8 mouse cellular contexts compared by ENCODE assay signal in genomic region chr1:166047505-166048170, GRCm38 (mm10). TPM values are rescaled to one million over a fixed set of nuclear protein-coding genes. Genes with fewer than 3 reads are reported as not detected.
DNase-seq lines count a peak whose midpoint lies in the region; ATAC-seq and TF ChIP-seq lines count a peak whose summit lies in the region.

No protein-coding gene starts in this region.

- H3K4me1 ChIP-seq in bone marrow, adult 2 months (ENCODE audit: control insufficient read depth, insufficient read depth, low read length): no peaks in the 10 kb centered on the region; the same call in 1 of the 2 replicates
- peaks cover 50% of the 10 kb centered on the region for H3K4me1 ChIP-seq in heart, embryonic 13.5 days
- H3K4me1 ChIP-seq in liver, embryonic 13.5 days (replicated peaks): peaks cover 13% of the 10 kb centered on the region
- peaks cover 41% of the 10 kb centered on the region for H3K4me1 ChIP-seq in neural tube, embryonic 12.5 days

- WGBS in bone marrow, adult 2 months: 11% methylated on average over 25 of the region's 25 CpGs
- 7% methylated on average over 25 of the region's 25 CpGs for WGBS in heart, embryonic 13.5 days
- 7% methylated on average over 25 of the region's 25 CpGs for WGBS in liver, embryonic 13.5 days (ENCODE audit: insufficient replicate concordance)
- 5% methylated on average over 25 of the region's 25 CpGs for WGBS in neural tube, embryonic 12.5 days

- DNase-seq in left cerebral cortex, adult 2 months (ENCODE audit: extremely low spot score in 1 of 2, low spot score in 2 of 2): no peak
- no peak for DNase-seq in left cerebral cortex, postnatal 36 days (ENCODE audit: low spot score in 2 of 2)
- DNase-seq in liver, embryonic 13.5 days: no peak
- no peak for DNase-seq in testis, postnatal 10 days (ENCODE audit: low spot score)
- DNase-seq in ovary, postnatal 14 days (ENCODE audit: low spot score): no peak

- no peaks in the 10 kb centered on the region for H3K36me3 ChIP-seq in heart, embryonic 13.5 days
- H3K36me3 ChIP-seq in liver, embryonic 13.5 days: no peaks in the 10 kb centered on the region
- H3K36me3 ChIP-seq in neural tube, embryonic 12.5 days: no peaks in the 10 kb centered on the region

- H3K4me3 ChIP-seq in left cerebral cortex, adult 2 months: peak overlapping the region; percentile 49
- peak overlapping the region; percentile 47 for H3K4me3 ChIP-seq in bone marrow, adult 2 months (replicated peaks; ENCODE audit: control insufficient read depth, low read depth, low read length)
- H3K4me3 ChIP-seq in heart, embryonic 13.5 days: peak overlapping the region; percentile 53
- peak overlapping the region; percentile 39 for H3K4me3 ChIP-seq in liver, embryonic 13.5 days (replicated peaks)
- peak overlapping the region; percentile 34 for H3K4me3 ChIP-seq in neural tube, embryonic 12.5 days

- no peak for TF ChIP-seq POLR2A in bone marrow, adult 2 months (IDR thresholded peaks at IDR 0.05; ENCODE audit: borderline replicate concordance, control insufficient read depth, low read depth, low read length)

- no peak for ATAC-seq in heart, embryonic 13.5 days (ENCODE audit: extremely low read depth, insufficient number of reproducible peaks, low FRiP score, low TSS enrichment)
- no peak for ATAC-seq in liver, embryonic 13.5 days (ENCODE audit: low read depth)
- ATAC-seq in neural tube, embryonic 12.5 days (ENCODE audit: low FRiP score, low read depth): no peak

- H3K9ac ChIP-seq in heart, embryonic 13.5 days: peak overlapping the region; percentile 69
- H3K9ac ChIP-seq in liver, embryonic 13.5 days: no peak overlapping the region
- peak overlapping the region; percentile 29; the same call in 1 of the 2 replicates for H3K9ac ChIP-seq in neural tube, embryonic 12.5 days

- no peak for TF ChIP-seq CTCF in left cerebral cortex, adult 2 months (IDR thresholded peaks at IDR 0.05)
- no peak for TF ChIP-seq CTCF in bone marrow, adult 2 months (IDR thresholded peaks at IDR 0.05; ENCODE audit: control insufficient read depth, insufficient read depth, low read length)

- H3K9me3 ChIP-seq in heart, embryonic 13.5 days: no peaks in the 10 kb centered on the region
- no peaks in the 10 kb centered on the region for H3K9me3 ChIP-seq in liver, embryonic 13.5 days (replicated peaks)
- no peaks in the 10 kb centered on the region for H3K9me3 ChIP-seq in neural tube, embryonic 12.5 days

- peaks cover 19% of the 10 kb centered on the region for H3K27me3 ChIP-seq in heart, embryonic 13.5 days (replicated peaks)
- peaks cover 51% of the 10 kb centered on the region for H3K27me3 ChIP-seq in liver, embryonic 13.5 days
- H3K27me3 ChIP-seq in neural tube, embryonic 12.5 days (replicated peaks): peaks cover 15% of the 10 kb centered on the region

- H3K27ac ChIP-seq in left cerebral cortex, adult 2 months: no peak overlapping the region
- no peak overlapping the region for H3K27ac ChIP-seq in bone marrow, adult 2 months (ENCODE audit: control insufficient read depth, insufficient read depth, low read depth, low read length, poor library complexity)
- H3K27ac ChIP-seq in heart, embryonic 13.5 days (replicated peaks): 0 out of 2 replicates have a peak overlapping the region, but pooled peaks have one; percentile 15
- no peak overlapping the region for H3K27ac ChIP-seq in liver, embryonic 13.5 days
- no peak overlapping the region for H3K27ac ChIP-seq in neural tube, embryonic 12.5 days

- intact Hi-C loops in left cerebral cortex, adult 2 months (cut with DNase I): loop anchor here (5.0 kb wide), 1 partner anchor 105 kb away; no protein-coding TSS in a partner anchor
- intact Hi-C loops in left cerebral cortex, postnatal 36 days (cut with DNase I): loop anchor here (5.0 kb wide), 1 partner anchor 105 kb away; no protein-coding TSS in a partner anchor

- peak overlapping the region; percentile 83 for H3K4me2 ChIP-seq in heart, embryonic 13.5 days
- peak overlapping the region; percentile 65 for H3K4me2 ChIP-seq in liver, embryonic 13.5 days
- peak overlapping the region; percentile 84 for H3K4me2 ChIP-seq in neural tube, embryonic 12.5 days (replicated peaks)

RNA-seq across cellular contexts. Expression of gene Pou2f1, which starts 45.2 kb away (rescaled TPM):
- 10 to 100 TPM; 18.0 to 22.8 TPM for total RNA-seq in left cerebral cortex, adult 2 months (2021)
- 10 to 100 TPM; 11.3 to 22.7 TPM for total RNA-seq in left cerebral cortex, postnatal 36 days (2021)
- 7.2 and 9.1 TPM in 2 replicates for polyA plus RNA-seq in bone marrow, adult 2 months (2011; ENCODE audit: insufficient read depth, insufficient read length, low replicate concordance, missing spikeins)
- 9.3 and 10.2 TPM in 2 replicates for polyA plus RNA-seq in heart, embryonic 13.5 days (2015; fragmentation: Nextera tagmentation; extraction: Ambion mirVana)
- polyA plus RNA-seq in liver, embryonic 13.5 days (2015; fragmentation: Nextera tagmentation; extraction: Ambion mirVana): 4.3 and 5.5 TPM in 2 replicates
- 17.0 and 19.6 TPM in 2 replicates for polyA plus RNA-seq in neural tube, embryonic 12.5 days (2016; fragmentation: Nextera tagmentation; extraction: Ambion mirVana)
